Mouse (Mus musculus) ES-E14 (cell line): ENCODE measurements at regions not wholly inside any gene's neighbourhood (a gene's known extent, or its start where the extent isn't known, plus 50 kb on each side); places are given as distances from the start of the nearest gene placed in this dataset.

Source experiments
- HCFC1 ChIP-seq: IDR thresholded peaks from 2 replicates; pipeline ENCODE4 v1.6.1; 2012; ENCODE audit warnings: low read length, inconsistent platforms, borderline replicate concordance; ENCODE audit not compliant: insufficient read depth
- ZC3H11A ChIP-seq: IDR thresholded peaks from 2 replicates; pipeline ENCODE4 v1.6.1; 2012; ENCODE audit warnings: low read depth, mild to moderate bottlenecking, inconsistent platforms, low read length, borderline replicate concordance
- ZNF384 ChIP-seq: IDR thresholded peaks from 2 replicates; pipeline ENCODE4 v1.6.1; 2012; ENCODE audit warnings: low read depth, low read length, inconsistent platforms

DNA sequence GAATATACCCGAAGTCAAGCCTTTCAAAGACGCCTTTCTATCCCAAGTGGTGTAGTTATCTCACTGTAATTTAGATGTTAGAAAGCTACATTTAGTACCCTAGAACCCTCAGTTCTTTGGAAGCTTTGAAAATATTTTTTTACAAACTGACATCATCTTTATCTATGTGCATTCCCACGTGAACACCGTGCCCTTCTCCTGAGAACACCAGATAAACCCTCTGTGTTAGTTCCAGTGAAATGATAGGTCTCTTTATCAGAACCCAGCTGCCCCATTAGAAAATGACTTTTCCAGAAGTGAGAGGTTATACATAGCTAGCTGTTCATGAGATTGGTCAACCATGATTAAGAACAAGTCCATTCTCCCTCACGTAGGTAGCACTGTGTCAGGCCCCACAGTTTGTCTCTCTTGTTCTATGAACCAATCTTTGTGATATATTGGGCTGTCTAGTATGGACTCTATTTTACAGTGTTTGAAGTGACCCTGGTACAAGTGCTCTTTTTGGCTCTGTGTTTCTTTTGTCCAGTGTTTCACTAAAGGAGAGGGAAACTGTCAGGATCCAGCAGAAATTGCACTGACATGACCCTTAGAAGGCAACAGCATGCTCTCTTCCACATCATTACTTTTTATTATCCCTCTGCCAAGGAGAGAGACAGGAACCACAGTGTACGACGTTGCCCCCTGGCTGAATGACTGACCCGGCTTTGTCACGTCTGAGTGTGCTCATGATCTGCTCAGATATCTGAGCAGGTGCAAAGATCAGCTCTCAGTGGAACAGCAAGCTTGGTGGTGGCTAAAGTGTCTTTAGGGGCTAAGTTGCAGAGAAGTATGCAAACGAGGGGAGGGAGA, 1717.9 kb upstream of the Gm7489 start:
- TF ChIP-seq HCFC1 (no peak), ZNF384 (no peak), ZC3H11A (no peak)
